Mouse (Mus musculus) G1E (cell line): ENCODE results near the gene Kcnf1.

Source experiments
- CTCF ChIP-seq: IDR thresholded peaks from 2 replicates; pipeline ENCODE4 v1.5.1; 2012; ENCODE audit warnings: low read depth, low read length, inconsistent platforms, mixed read lengths
- GATA1 ChIP-seq: IDR thresholded peaks from 2 replicates; pipeline ENCODE4 v1.6.1; 2012; ENCODE audit warnings: borderline replicate concordance, low read length, inconsistent platforms, mixed read lengths

DNA sequence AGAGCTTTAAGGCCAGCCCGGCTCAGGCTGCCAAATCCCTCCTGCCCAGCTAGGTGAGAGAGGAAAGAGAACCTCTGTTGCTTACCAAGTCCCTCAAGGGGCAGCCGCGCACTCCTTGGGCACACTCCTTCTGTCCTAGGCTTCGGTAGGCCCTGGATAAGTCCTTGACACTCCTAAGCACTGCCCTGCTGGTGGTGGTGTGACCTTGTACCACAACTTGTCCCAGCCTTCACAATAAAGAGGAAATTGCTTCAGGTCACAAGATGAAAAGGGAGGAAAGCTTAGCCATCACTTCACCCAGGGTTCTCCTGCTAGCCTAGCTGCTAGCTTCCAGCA lies at the start of gene Kcnf1:
- TF ChIP-seq CTCF (no peak), GATA1 (no peak)
